Mouse (Mus musculus) neural tube, embryonic 13.5 days (tissue): ENCODE data around the gene Upk3bl. TPM values are rescaled to one million over a fixed set of nuclear protein-coding genes. Genes with fewer than 3 reads are reported as not detected.
"Not testable (repeated sequence)": the region's sequence is repeated elsewhere in the genome, so short reads cannot be mapped to it uniquely, and the experiment has no call there.

Experiments used
- ATAC-seq: fragments of 200-750 bp; cut with Nextera tagmentation; 2 replicates; pipeline ENCODE4 v1.8.0; 2017; ENCODE audit warnings: low read depth, mild to moderate bottlenecking, moderate TSS enrichment, moderate library complexity
- H3K27ac ChIP-seq: fragments of 300-500 bp; sonication (generic); replicated peaks from 2 replicates; pipeline ENCODE4 v1.5.1; 2015; ENCODE audit warnings: moderate library complexity, mild to moderate bottlenecking, inconsistent platforms
- H3K27me3 ChIP-seq: fragments of 300-500 bp; sonication (generic); 2 replicates; pipeline ENCODE4 v1.6.1; 2015; ENCODE audit warnings: mild to moderate bottlenecking, inconsistent platforms
- H3K36me3 ChIP-seq: fragments of 300-500 bp; sonication (generic); 2 replicates; pipeline ENCODE4 v1.6.1; 2015; ENCODE audit warnings: mild to moderate bottlenecking, inconsistent platforms
- H3K4me1 ChIP-seq: fragments of 300-500 bp; sonication (generic); replicated peaks from 2 replicates; pipeline ENCODE4 v1.6.1; 2015; ENCODE audit warnings: inconsistent platforms
- H3K4me2 ChIP-seq: fragments of 300-500 bp; sonication (generic); 2 replicates; pipeline ENCODE4 v1.6.1; 2015; ENCODE audit warnings: inconsistent platforms, mild to moderate bottlenecking, moderate library complexity
- H3K4me3 ChIP-seq: fragments of 300-500 bp; sonication (generic); 2 replicates; pipeline ENCODE4 v1.5.1; 2015; ENCODE audit warnings: mild to moderate bottlenecking, inconsistent platforms
- H3K9ac ChIP-seq: fragments of 300-500 bp; sonication (generic); 2 replicates; pipeline ENCODE4 v1.6.1; 2015; ENCODE audit warnings: moderate library complexity, mild to moderate bottlenecking, inconsistent platforms
- H3K9me3 ChIP-seq: fragments of 300-500 bp; sonication (generic); 2 replicates; pipeline ENCODE4 v1.6.1; 2016; ENCODE audit warnings: inconsistent platforms
- WGBS: fragments of 180-500 bp; shearing (Covaris S2); methylation state at CpG from one replicate; pipeline ENCODE4 v1.1.7; 2015; 5-methylcytosine and 5-hydroxymethylcytosine counted together
- polyA plus RNA-seq: library from polyadenylated mRNA; unstranded; fragments of >200 nt; fragmentation: Nextera tagmentation; extraction: Ambion mirVana; gene quantifications from 2 replicates; pipeline ENCODE4 v1.2.1, GENCODE M21; 2015

The Upk3bl gene
- polyA plus RNA-seq, 1 experiment from 2014 or later, result not detected

GRCm38 (mm10) chr5:136051231-136052085, 2.8 kb upstream of the Upk3bl start:
- 5% methylated on average over 10 of the region's 10 CpGs for WGBS
- no peaks in the 10 kb centered on the region for H3K9me3 ChIP-seq
- H3K4me2 ChIP-seq, result 0 out of 2 replicates have a peak overlapping the region, but pooled peaks have one; percentile 9
- H3K36me3 ChIP-seq, result no peaks in the 10 kb centered on the region
- peak; percentile 89 for ATAC-seq
- peak overlapping the region; percentile 76 for H3K27ac ChIP-seq
- H3K9ac ChIP-seq, result no peak overlapping the region
- H3K27me3 ChIP-seq, result no peaks in the 10 kb centered on the region
- H3K4me3 ChIP-seq, result no peak overlapping the region
- H3K4me1 ChIP-seq, result peaks cover 14% of the 10 kb centered on the region

GRCm38 (mm10) chr5:136052861-136053655, 1.2 kb upstream of the Upk3bl start:
- H3K4me2 ChIP-seq, result no peak overlapping the region
- no peaks in the 10 kb centered on the region for H3K9me3 ChIP-seq
- H3K36me3 ChIP-seq, result no peaks in the 10 kb centered on the region
- H3K4me3 ChIP-seq, result no peak overlapping the region
- no peak for ATAC-seq
- H3K9ac ChIP-seq, result no peak overlapping the region
- no peaks in the 10 kb centered on the region for H3K27me3 ChIP-seq
- H3K4me1 ChIP-seq, result peaks cover 14% of the 10 kb centered on the region
- 82% methylated on average over 8 of the region's 8 CpGs for WGBS
- H3K27ac ChIP-seq, result no peak overlapping the region

- Histone ChIP-seq H3K27me3 (no peaks in the 10 kb centered on the region), H3K27ac (no peak overlapping the region), H3K9me3 (no peaks in the 10 kb centered on the region), H3K36me3 (no peaks in the 10 kb centered on the region), H3K4me1 (peaks cover 13% of the 10 kb centered on the region), H3K4me3 (no peak overlapping the region), H3K4me2 (no peak overlapping the region), H3K9ac (no peak overlapping the region)
- 45% methylated on average over 4 of the region's 4 CpGs for WGBS
- no peak for ATAC-seq
Observed at GRCm38 (mm10) chr5:136056062-136056461, 1.8 kb downstream of the Upk3bl start.

- WGBS, result 26% methylated on average over 8 of the region's 8 CpGs
- H3K4me1 ChIP-seq, result peaks cover 3% of the 10 kb centered on the region
- H3K27me3 ChIP-seq, result 0 out of 2 replicates have a peak, but pooled peaks cover 2% of the 10 kb centered on the region
- no peak overlapping the region for H3K4me2 ChIP-seq
- no peak overlapping the region for H3K9ac ChIP-seq
- no peak for ATAC-seq
- H3K4me3 ChIP-seq, result no peak overlapping the region
- no peak overlapping the region for H3K27ac ChIP-seq
- H3K9me3 ChIP-seq, result no peaks in the 10 kb centered on the region
- no peaks in the 10 kb centered on the region for H3K36me3 ChIP-seq
Observed at GRCm38 (mm10) chr5:136057085-136057484, 2.8 kb downstream of the Upk3bl start.

GRCm38 (mm10) chr5:136061567-136061966, 7.3 kb downstream of the Upk3bl start:
- Histone ChIP-seq H3K36me3 (no peaks in the 10 kb centered on the region), H3K9ac (no peak overlapping the region), H3K4me3 (no peak overlapping the region), H3K4me2 (no peak overlapping the region), H3K27ac (no peak overlapping the region), H3K9me3 (no peaks in the 10 kb centered on the region), H3K27me3 (0 out of 2 replicates have a peak, but pooled peaks cover 2% of the 10 kb centered on the region), H3K4me1 (no peaks in the 10 kb centered on the region; the same call in 1 of the 2 replicates)
- 12% methylated on average over 12 of the region's 12 CpGs for WGBS
- ATAC-seq, result no peak

- H3K27me3 ChIP-seq, result 0 out of 2 replicates have a peak, but pooled peaks cover 2% of the 10 kb centered on the region
- no peak overlapping the region for H3K4me3 ChIP-seq
- no peak overlapping the region for H3K9ac ChIP-seq
- no peak overlapping the region for H3K4me2 ChIP-seq
- H3K4me1 ChIP-seq, result no peaks in the 10 kb centered on the region
- WGBS, result 92% methylated on average over 10 of the region's 10 CpGs
- no peak for ATAC-seq
- H3K27ac ChIP-seq, result no peak overlapping the region
- no peaks in the 10 kb centered on the region for H3K36me3 ChIP-seq
- no peaks in the 10 kb centered on the region for H3K9me3 ChIP-seq
Observed at GRCm38 (mm10) chr5:136063920-136064319, 9.6 kb downstream of the Upk3bl start.

- ATAC-seq, H3K9me3 ChIP-seq, H3K9ac ChIP-seq, H3K36me3 ChIP-seq, H3K27me3 ChIP-seq, H3K27ac ChIP-seq, H3K4me2 ChIP-seq, H3K4me1 ChIP-seq, H3K4me3 ChIP-seq: not testable (repeated sequence)
- 75% methylated on average over 11 of the region's 11 CpGs for WGBS
Observed at GRCm38 (mm10) chr5:136066404-136067148, 12.3 kb downstream of the Upk3bl start.

- Histone ChIP-seq H3K27ac (no peak overlapping the region), H3K4me1 (peaks cover 4% of the 10 kb centered on the region; the same call in 1 of the 2 replicates)
- 67% methylated on average over 2 of the region's 2 CpGs for WGBS
Observed at GRCm38 (mm10) chr5:136069411-136069810, 15.1 kb downstream of the Upk3bl start.

GRCm38 (mm10) chr5:136073051-136073450, 18.8 kb downstream of the Upk3bl start:
- WGBS, result 62% methylated on average over 6 of the region's 6 CpGs
- Histone ChIP-seq H3K4me2 (no peak overlapping the region), H3K9me3 (no peaks in the 10 kb centered on the region), H3K4me3 (no peak overlapping the region), H3K36me3 (no peaks in the 10 kb centered on the region), H3K4me1 (peaks cover 13% of the 10 kb centered on the region), H3K9ac (no peak overlapping the region), H3K27me3 (no peaks in the 10 kb centered on the region), H3K27ac (no peak overlapping the region)
- ATAC-seq, result no peak

More at GRCm38 (mm10) chr5:136069411-136069810, 15.1 kb downstream of the Upk3bl start:
- no peaks in the 10 kb centered on the region for H3K36me3 ChIP-seq
- H3K4me2 ChIP-seq, result no peak overlapping the region
- H3K9ac ChIP-seq, result no peak overlapping the region
- no peaks in the 10 kb centered on the region for H3K9me3 ChIP-seq
- ATAC-seq, result no peak
- no peak overlapping the region for H3K4me3 ChIP-seq
- H3K27me3 ChIP-seq, result no peaks in the 10 kb centered on the region

GRCm38 (mm10) chr5:136073526-136073925, 19.2 kb downstream of the Upk3bl start:
- Histone ChIP-seq H3K9ac (no peak overlapping the region), H3K4me2 (no peak overlapping the region), H3K4me1 (peaks cover 13% of the 10 kb centered on the region), H3K4me3 (no peak overlapping the region), H3K27ac (no peak overlapping the region), H3K9me3 (no peaks in the 10 kb centered on the region), H3K27me3 (no peaks in the 10 kb centered on the region), H3K36me3 (no peaks in the 10 kb centered on the region)
- WGBS, result 69% methylated on average over 11 of the region's 11 CpGs
- ATAC-seq, result no peak

- Histone ChIP-seq H3K9ac (no peak overlapping the region), H3K27ac (no peak overlapping the region), H3K9me3 (no peaks in the 10 kb centered on the region), H3K4me2 (no peak overlapping the region), H3K4me3 (no peak overlapping the region), H3K27me3 (no peaks in the 10 kb centered on the region), H3K4me1 (peaks cover 13% of the 10 kb centered on the region), H3K36me3 (no peaks in the 10 kb centered on the region)
- WGBS, result 89% methylated on average over 5 of the region's 5 CpGs
- no peak for ATAC-seq
Observed at GRCm38 (mm10) chr5:136075076-136075475, 20.8 kb downstream of the Upk3bl start.
